Mouse (Mus musculus): ENCODE data around the gene Bpifa5.

DNA sequence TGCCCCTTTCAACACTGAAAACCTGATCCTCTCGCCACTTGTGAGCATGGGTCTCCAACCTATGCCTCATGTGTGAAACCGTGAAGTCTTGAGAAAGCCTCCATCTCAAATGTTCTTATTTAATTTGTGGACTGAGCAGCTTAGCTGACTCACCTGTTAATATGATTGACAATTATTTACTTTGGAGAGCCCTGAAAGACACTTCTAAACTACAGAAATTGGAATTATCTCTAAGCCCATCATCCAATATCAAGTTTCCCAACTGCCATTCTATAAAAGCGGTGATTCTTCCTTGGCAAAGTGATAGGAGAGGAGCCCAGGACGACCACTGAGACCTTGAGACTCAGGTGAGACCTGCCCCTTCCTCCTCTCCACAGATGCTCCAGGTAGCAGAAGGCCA is 19.8 kb upstream of the Bpifa5 start, which contains the start of gene Bpifa1:
- TF ChIP-seq CTCF (IDR thresholded peaks at IDR 0.05; ENCODE audit: borderline replicate concordance, control insufficient read depth, extremely low read depth, insufficient read depth, low read length, poor library complexity) (no peak), POLR2A (IDR thresholded peaks at IDR 0.05; ENCODE audit: control insufficient read depth, extremely low read depth, insufficient read depth, low read length, poor library complexity) (no peak)
